Mouse (Mus musculus) megakaryocyte progenitor cell, adult 5-6 weeks (primary cell): ENCODE data around the gene Gramd1b. TPM values are rescaled to one million over a fixed set of nuclear protein-coding genes. Genes with fewer than 3 reads are reported as not detected.
A peak's percentile ranks its signal among the peaks of the same experiment; 100 is the strongest.

Experiments used
- ATAC-seq: replicated peaks from 2 replicates; pipeline ENCODE4 v1.8.0; 2016; ENCODE audit warnings: mild to moderate bottlenecking, moderate TSS enrichment, inconsistent platforms; ENCODE audit not compliant: poor library complexity
- total RNA-seq, 2 experiments: library from RNA; stranded (forward) in 1 of 2; stranded (reverse) in 1 of 2; fragments of 157-497, 149-512 nt in 1 of 2; fragments of 200-1000 nt in 1 of 2; gene quantifications; 2 replicates each; pipeline versions ENCODE4 v1.2.3 to v1.2.4; 2015 to 2017

Gramd1b gene
- total RNA-seq, 2 experiments from 2014 or later = 15.1 to 15.5 TPM

GRCm38 (mm10) chr9:40320879-40321667, 210.1 kb downstream of the Gramd1b start:
- peak; percentile 71 for ATAC-seq

GRCm38 (mm10) chr9:40320405-40320804, 210.8 kb downstream of the Gramd1b start:
- ATAC-seq = no peak

DNA sequence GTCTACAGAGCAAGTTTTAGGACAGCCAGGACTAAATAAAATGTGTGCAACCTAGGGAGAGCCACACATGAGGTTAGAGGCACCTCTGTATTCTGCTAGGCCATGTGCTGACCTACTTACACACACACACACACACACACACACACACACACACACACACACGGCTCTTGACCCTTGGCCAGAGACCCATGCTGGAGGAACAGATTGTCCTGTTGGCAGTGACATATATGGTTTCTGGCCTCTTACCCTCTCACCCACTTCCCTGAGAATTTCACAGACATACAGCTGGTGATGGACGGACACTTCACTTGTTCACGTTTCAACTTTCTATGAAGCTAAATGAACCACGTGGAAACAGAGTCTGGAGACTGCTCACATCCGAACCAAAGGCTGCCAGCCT, 212.4 kb downstream of the Gramd1b start:
- no peak for ATAC-seq

GRCm38 (mm10) chr9:40317735-40318134, 213.4 kb downstream of the Gramd1b start:
- no peak for ATAC-seq

GRCm38 (mm10) chr9:40316865-40317660, 214.1 kb downstream of the Gramd1b start:
- ATAC-seq = no peak

DNA sequence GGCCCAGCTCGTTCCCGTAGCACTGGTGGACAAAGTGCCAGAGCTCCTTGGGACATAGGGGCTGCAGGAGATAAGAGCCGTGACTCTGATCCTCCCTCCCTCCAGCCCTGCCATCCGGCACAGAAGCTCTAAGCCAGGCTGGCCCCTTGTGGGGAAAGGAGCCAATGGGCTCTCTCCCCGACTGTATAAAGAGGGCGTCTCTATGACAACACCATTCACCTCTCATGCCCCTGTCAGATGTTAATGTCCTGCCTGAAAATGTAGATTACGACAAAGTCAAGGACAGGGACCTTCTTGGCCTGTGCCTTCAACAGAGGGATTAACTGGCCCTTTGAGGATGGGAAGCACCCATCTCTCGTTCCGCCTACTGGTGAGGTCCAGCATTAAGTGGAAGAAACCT, 219.4 kb downstream of the Gramd1b start:
- no peak for ATAC-seq

DNA sequence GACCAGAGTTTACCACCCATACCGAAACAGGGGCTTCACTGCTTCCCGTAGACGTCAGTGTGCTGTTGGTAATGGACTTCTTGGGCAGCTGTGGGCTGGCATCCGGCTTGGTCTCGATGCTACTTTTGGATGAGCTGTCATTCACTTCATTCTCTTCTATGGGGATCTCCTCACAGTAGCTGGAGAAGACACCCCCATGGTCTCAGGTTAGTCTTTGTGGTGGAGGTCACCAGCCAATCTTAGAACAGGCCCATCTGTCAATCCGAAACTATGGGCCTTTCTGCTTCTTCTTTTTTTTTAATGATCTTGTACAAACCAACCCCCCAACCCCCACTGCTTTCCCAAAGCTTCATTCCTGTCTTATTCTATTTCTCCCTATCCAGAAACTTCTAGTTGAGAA, 221.3 kb downstream of the Gramd1b start:
- ATAC-seq = no peak

DNA sequence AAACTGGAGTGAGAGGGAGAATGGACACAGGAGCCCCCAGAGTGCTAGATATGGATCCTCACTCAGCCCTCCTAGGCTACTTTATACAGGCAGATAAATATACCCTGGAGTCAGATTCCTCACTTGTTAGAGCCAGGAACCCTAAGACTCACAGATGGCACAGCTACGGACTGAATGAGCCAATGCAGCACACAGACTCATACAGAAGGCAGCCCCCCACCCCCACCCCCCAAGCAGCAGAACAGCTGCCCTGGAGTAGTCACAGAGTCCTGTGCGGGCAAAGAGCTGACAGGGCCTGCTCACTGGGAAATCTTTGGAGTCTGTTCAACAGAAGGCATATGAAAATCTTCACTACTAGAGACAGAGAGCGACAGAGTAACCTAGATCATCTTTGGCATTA, 223.9 kb downstream of the Gramd1b start:
- ATAC-seq = no peak

DNA sequence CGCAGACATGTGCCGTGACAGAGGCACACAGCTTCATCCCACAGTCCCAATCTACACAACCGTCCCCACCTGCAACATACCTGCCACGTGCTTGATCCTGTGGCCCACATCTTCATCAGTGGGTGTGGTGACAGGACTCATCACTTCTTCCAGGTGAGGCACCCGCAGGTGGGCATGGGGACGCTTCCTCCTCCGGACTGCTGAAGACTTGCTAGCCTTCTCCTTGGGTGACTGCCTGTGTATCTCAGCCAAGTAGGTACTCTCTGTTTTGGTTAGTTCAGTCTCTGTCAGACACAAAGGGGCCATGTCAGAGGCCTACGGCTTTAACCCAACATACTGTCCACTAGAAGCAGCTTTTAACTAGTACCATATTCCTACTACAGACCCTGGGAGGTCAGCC, 226.9 kb downstream of the Gramd1b start:
- no peak for ATAC-seq

DNA sequence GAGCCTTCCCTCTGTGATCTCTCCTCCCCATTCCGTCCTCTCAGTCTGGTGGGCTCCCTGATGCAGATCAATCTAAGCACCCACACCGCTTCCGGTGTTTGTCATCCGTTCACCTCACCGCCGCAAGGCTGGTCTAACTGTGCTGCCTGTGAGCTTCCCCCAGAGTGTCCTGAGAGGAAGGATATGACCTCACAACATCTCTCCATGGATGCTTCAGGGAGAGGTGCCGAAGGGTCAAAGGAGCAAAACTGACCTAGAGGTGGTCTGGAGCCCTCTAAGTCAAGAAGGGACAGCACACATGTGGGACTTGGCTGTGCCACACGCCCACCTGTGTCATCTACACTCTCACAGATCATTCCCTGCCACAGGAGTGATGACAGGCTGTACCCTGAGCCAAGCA, 228.8 kb downstream of the Gramd1b start:
- no peak for ATAC-seq

DNA sequence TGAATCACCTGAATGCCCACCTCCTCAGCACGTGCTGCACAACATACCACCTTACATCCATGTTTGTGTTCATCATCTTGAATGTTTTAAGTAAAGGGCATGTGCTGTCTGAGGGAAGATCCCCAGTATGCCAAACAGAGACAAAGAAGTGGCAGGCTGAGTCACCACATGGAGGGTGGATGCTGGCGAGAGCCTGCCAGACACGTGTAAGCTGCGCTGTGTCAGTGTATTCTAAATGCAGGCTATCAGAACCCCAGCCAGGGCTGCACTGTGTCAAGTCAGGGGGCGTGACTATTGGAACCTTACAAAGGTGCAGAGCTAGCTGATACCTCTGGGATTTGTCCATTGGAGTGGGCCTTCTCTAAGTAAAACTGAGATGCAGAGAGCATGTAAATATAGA, 229.7 kb downstream of the Gramd1b start:
- ATAC-seq = no peak

- no peak for ATAC-seq
Observed at GRCm38 (mm10) chr9:40300018-40300989, 230.9 kb downstream of the Gramd1b start.

DNA sequence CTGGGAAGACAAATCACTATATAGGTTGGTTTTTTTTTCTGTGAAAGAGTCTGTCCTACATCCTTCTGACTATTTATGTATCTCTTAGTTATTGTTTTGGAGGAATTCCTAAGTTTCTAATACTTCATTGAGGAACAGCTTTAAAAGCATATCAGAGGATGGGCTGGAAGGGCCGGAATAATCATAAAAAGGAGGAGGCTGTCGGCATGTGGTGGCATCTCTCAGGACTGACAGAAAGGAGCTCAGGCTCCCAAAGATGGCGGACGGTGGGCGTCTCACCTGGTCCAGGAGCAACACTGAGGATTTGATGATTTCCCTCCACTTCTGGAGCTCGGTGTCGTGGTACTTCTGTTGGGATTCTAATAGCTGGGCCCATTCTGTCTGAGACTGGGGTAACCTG, 231.9 kb downstream of the Gramd1b start:
- no peak for ATAC-seq

GRCm38 (mm10) chr9:40297969-40298368, 233.2 kb downstream of the Gramd1b start:
- no peak for ATAC-seq

GRCm38 (mm10) chr9:40296251-40296650, 234.9 kb downstream of the Gramd1b start:
- no peak for ATAC-seq

- no peak for ATAC-seq
Observed at GRCm38 (mm10) chr9:40294866-40295265, 236.3 kb downstream of the Gramd1b start.

GRCm38 (mm10) chr9:40294210-40294609, 237.0 kb downstream of the Gramd1b start:
- no peak for ATAC-seq

GRCm38 (mm10) chr9:40293740-40294139, 237.4 kb downstream of the Gramd1b start:
- ATAC-seq = no peak

- no peak for ATAC-seq
Observed at GRCm38 (mm10) chr9:40293286-40293685, 237.9 kb downstream of the Gramd1b start.

DNA sequence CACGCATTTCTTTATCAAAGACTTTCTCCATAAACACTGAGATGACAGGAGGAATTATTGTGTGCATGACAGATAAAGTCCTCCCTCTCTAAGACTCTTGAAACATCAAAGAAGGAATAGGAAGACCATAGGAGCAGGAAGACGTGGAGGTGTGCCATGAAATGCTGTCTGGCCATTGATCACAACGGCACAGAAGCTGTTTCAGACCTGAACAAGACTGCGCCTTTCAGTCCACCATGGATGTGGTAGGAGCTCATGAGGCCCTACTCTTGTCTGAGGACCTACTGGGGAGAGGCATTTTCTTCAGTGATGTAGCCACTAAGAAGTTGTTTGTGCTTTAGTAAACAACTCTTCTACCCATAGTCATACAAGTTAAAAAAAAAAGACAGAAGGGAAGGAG, 238.7 kb downstream of the Gramd1b start:
- no peak for ATAC-seq

DNA sequence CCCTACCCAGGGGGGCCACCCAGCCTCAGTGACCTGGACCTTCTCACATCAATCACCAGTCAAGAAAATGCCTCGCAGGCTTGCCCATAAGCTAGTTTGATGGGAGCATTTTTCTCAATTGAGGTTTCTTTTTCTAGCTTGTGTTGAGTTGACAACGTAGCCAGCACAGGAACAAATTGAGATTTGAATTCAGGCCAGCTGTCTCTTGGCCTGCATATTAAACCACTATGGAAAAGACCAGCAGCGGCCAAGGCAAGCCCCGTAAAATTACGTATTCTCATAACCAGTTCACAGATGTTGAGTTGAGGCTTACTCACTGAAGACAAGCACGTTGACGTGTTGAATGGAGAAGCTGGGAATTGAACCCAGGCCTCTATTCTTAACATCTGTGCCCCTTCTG, 248.2 kb downstream of the Gramd1b start:
- no peak for ATAC-seq
